Mouse (Mus musculus) liver, embryonic 12.5 days (tissue): ENCODE results near the gene Ankrd12. TPM values are rescaled to one million over a fixed set of nuclear protein-coding genes. Genes with fewer than 3 reads are reported as not detected.
A peak's percentile ranks its signal among the peaks of the same experiment; 100 is the strongest.

ENCODE experiments used
- ATAC-seq: fragments of 200-750 bp; cut with Nextera tagmentation; 2 replicates; pipeline ENCODE4 v1.8.0; 2017; ENCODE audit warnings: moderate number of reproducible peaks, mild to moderate bottlenecking, moderate library complexity
- H3K27ac ChIP-seq: fragments of 300-500 bp; sonication (generic); 2 replicates; pipeline ENCODE4 v1.5.1; 2016; ENCODE audit warnings: mild to moderate bottlenecking
- H3K27me3 ChIP-seq: fragments of 300-500 bp; sonication (generic); replicated peaks from 2 replicates; pipeline ENCODE4 v1.6.1; 2016; ENCODE audit warnings: mild to moderate bottlenecking, moderate library complexity
- H3K36me3 ChIP-seq: fragments of 300-500 bp; sonication (generic); 2 replicates; pipeline ENCODE4 v1.6.1; 2016; ENCODE audit warnings: mild to moderate bottlenecking, moderate library complexity
- H3K4me1 ChIP-seq: fragments of 300-500 bp; sonication (generic); 2 replicates; pipeline ENCODE4 v1.6.1; 2016
- H3K4me2 ChIP-seq: fragments of 300-500 bp; sonication (generic); 2 replicates; pipeline ENCODE4 v1.6.1; 2016; ENCODE audit warnings: mild to moderate bottlenecking, moderate library complexity
- H3K4me3 ChIP-seq: fragments of 300-500 bp; sonication (generic); 2 replicates; pipeline ENCODE4 v1.5.1; 2016; ENCODE audit warnings: mild to moderate bottlenecking, moderate library complexity
- H3K9ac ChIP-seq: fragments of 300-500 bp; sonication (generic); 2 replicates; pipeline ENCODE4 v1.6.1; 2016; ENCODE audit warnings: mild to moderate bottlenecking, moderate library complexity
- H3K9me3 ChIP-seq: fragments of 300-500 bp; sonication (generic); replicated peaks from 2 replicates; pipeline ENCODE4 v1.6.1; 2016; ENCODE audit warnings: mild to moderate bottlenecking, moderate library complexity
- WGBS: fragments of 180-500 bp; shearing (Covaris S2); methylation state at CpG from one replicate; pipeline ENCODE4 v1.1.7; 2016; ENCODE audit not compliant: insufficient replicate concordance; 5-methylcytosine and 5-hydroxymethylcytosine counted together
- polyA plus RNA-seq: library from polyadenylated mRNA; unstranded; fragments of >200 nt; fragmentation: Nextera tagmentation; extraction: Ambion mirVana; gene quantifications from 2 replicates; pipeline ENCODE4 v1.2.1, GENCODE M21; 2016

The Ankrd12 gene
- polyA plus RNA-seq, 1 experiment from 2014 or later: 8.8 TPM

GRCm38 (mm10) chr17:65919235-65919634, 157.7 kb downstream of the Ankrd12 start:
- peak; percentile 85 for ATAC-seq
- peak overlapping the region; percentile 10; the same call in 1 of the 2 replicates for H3K4me2 ChIP-seq
- 0 out of 2 replicates have a peak overlapping the region, but pooled peaks have one; percentile 17 for H3K9ac ChIP-seq
- H3K27me3 ChIP-seq: no peaks in the 10 kb centered on the region
- H3K4me3 ChIP-seq: no peak overlapping the region
- WGBS: 29% methylated on average over 3 of the region's 3 CpGs
- H3K4me1 ChIP-seq: peaks cover 18% of the 10 kb centered on the region
- H3K36me3 ChIP-seq: peaks cover 28% of the 10 kb centered on the region
- peak overlapping the region; percentile 41 for H3K27ac ChIP-seq
- no peaks in the 10 kb centered on the region for H3K9me3 ChIP-seq

GRCm38 (mm10) chr17:65916135-65916668, 160.7 kb downstream of the Ankrd12 start:
- Histone ChIP-seq H3K27me3 (no peaks in the 10 kb centered on the region), H3K36me3 (peaks cover 3% of the 10 kb centered on the region), H3K27ac (no peak overlapping the region), H3K4me3 (no peak overlapping the region), H3K4me1 (peaks cover 25% of the 10 kb centered on the region), H3K9me3 (no peaks in the 10 kb centered on the region), H3K9ac (no peak overlapping the region), H3K4me2 (no peak overlapping the region)
- 70% methylated on average over 8 of the region's 8 CpGs for WGBS
- no peak for ATAC-seq

Other genes starting within 250 kb of the Ankrd12 start
- 45.9 and 47.3 TPM in 2 replicates for gene Ralbp1, start 191.3 kb downstream of the Ankrd12 start, polyA plus RNA-seq
- gene Twsg1, start 125.9 kb downstream of the Ankrd12 start, polyA plus RNA-seq: 23.1 and 26.4 TPM in 2 replicates
- 234 and 239 TPM in 2 replicates for gene Ndufv2, start 24.5 kb upstream of the Ankrd12 start, polyA plus RNA-seq
- gene Washc1, start 34.5 kb upstream of the Ankrd12 start, polyA plus RNA-seq: 23.0 and 23.9 TPM in 2 replicates
- 15.5 and 16.1 TPM in 2 replicates for gene Ddx11, start 46.4 kb upstream of the Ankrd12 start, polyA plus RNA-seq